Mouse (Mus musculus): ENCODE data around the gene Rab37.

GRCm38 (mm10) chr11:115077436-115077835 is 13.8 kb upstream of the Rab37 start:
- no peak for TF ChIP-seq POLR2A (IDR thresholded peaks at IDR 0.05; ENCODE audit: borderline replicate concordance, extremely low read depth, low read depth, low read length)
- no peak for TF ChIP-seq CTCF (IDR thresholded peaks at IDR 0.05; ENCODE audit: insufficient read depth, low read length)
